Mouse (Mus musculus) brown adipose tissue, adult 24 weeks (tissue): Measurements from ENCODE around the gene Serpina1b. TPM values are rescaled to one million over a fixed set of nuclear protein-coding genes. Genes with fewer than 3 reads are reported as not detected.
"Not testable (repeated sequence)": the region's sequence is repeated elsewhere in the genome, so short reads cannot be mapped to it uniquely, and the experiment has no call there.

ENCODE experiments used
- H3K27ac ChIP-seq: fragments of 200-500 bp; replicated peaks from 2 replicates; pipeline ENCODE4 v1.5.1; 2012; ENCODE audit warnings: low read depth, mild to moderate bottlenecking, low read length
- H3K4me1 ChIP-seq: fragments of 200-500 bp; 2 replicates; pipeline ENCODE4 v1.6.1; 2012; ENCODE audit warnings: low read length, mixed read lengths; ENCODE audit not compliant: control insufficient read depth, insufficient read depth, insufficient read length
- H3K4me3 ChIP-seq: fragments of 200-500 bp; 2 replicates; pipeline ENCODE4 v1.5.1; 2012; ENCODE audit warnings: low read depth, mild to moderate bottlenecking, low read length, moderate library complexity; ENCODE audit not compliant: insufficient read depth
- polyA plus RNA-seq: library from polyadenylated mRNA; stranded (reverse); fragments of >200 nt; gene quantifications from 2 replicates; pipeline ENCODE4 v1.2.4, GENCODE M21; 2012; ENCODE audit not compliant: missing spikeins, insufficient read depth, insufficient read length

Serpina1b gene
- polyA plus RNA-seq, 1 experiment, result 5.0 TPM

- H3K4me3 ChIP-seq, H3K4me1 ChIP-seq, H3K27ac ChIP-seq: not testable (repeated sequence)
These were observed 92.2 kb downstream of the Serpina1b start for GRCm38 (mm10) chr12:103737791-103738580.

- not testable (repeated sequence) for H3K4me1 ChIP-seq, H3K4me3 ChIP-seq
- peak overlapping the region; percentile 52 for H3K27ac ChIP-seq
These were observed 94.6 kb downstream of the Serpina1b start for GRCm38 (mm10) chr12:103735566-103735965.

- H3K4me3 ChIP-seq, H3K4me1 ChIP-seq: not testable (repeated sequence)
- peak overlapping the region; percentile 72 for H3K27ac ChIP-seq
These were observed 95.1 kb downstream of the Serpina1b start for GRCm38 (mm10) chr12:103735101-103735500.

GRCm38 (mm10) chr12:103711537-103711936, 118.6 kb downstream of the Serpina1b start:
- H3K4me3 ChIP-seq, result no peak overlapping the region
- no peak overlapping the region for H3K27ac ChIP-seq
- no peaks in the 10 kb centered on the region for H3K4me1 ChIP-seq

GRCm38 (mm10) chr12:103710405-103710804, 119.8 kb downstream of the Serpina1b start:
- H3K27ac ChIP-seq, result no peak overlapping the region
- H3K4me3 ChIP-seq, result no peak overlapping the region
- no peaks in the 10 kb centered on the region for H3K4me1 ChIP-seq

- Histone ChIP-seq H3K27ac (no peak overlapping the region), H3K4me3 (no peak overlapping the region)
These were observed 124.1 kb downstream of the Serpina1b start for GRCm38 (mm10) chr12:103706113-103706512.

GRCm38 (mm10) chr12:103705547-103705946, 124.6 kb downstream of the Serpina1b start:
- Histone ChIP-seq H3K4me1 (no peaks in the 10 kb centered on the region), H3K27ac (no peak overlapping the region)

More at GRCm38 (mm10) chr12:103706113-103706512, 124.1 kb downstream of the Serpina1b start:
- H3K4me1 ChIP-seq, result no peaks in the 10 kb centered on the region

GRCm38 (mm10) chr12:103700144-103700750, 129.9 kb downstream of the Serpina1b start:
- H3K4me1 ChIP-seq, result no peaks in the 10 kb centered on the region
- no peak overlapping the region for H3K4me3 ChIP-seq
- no peak overlapping the region for H3K27ac ChIP-seq

More at GRCm38 (mm10) chr12:103705547-103705946, 124.6 kb downstream of the Serpina1b start:
- no peak overlapping the region for H3K4me3 ChIP-seq

- H3K4me3 ChIP-seq, result no peak within 1 kb of the TSS
- H3K27ac ChIP-seq, result no peak within 1 kb of the TSS
- no peaks in the 10 kb centered on the region for H3K4me1 ChIP-seq
These were observed 134.7 kb downstream of the Serpina1b start, which contains the start of gene Serpina1f for GRCm38 (mm10) chr12:103695429-103695828. TSS of gene Serpina1f (minus strand) at chr12:103695529.

- no peaks in the 10 kb centered on the region for H3K4me1 ChIP-seq
- H3K4me3 ChIP-seq, result no peak overlapping the region
These were observed 141.9 kb downstream of the Serpina1b start for GRCm38 (mm10) chr12:103688221-103688814.

GRCm38 (mm10) chr12:103687021-103687420, 143.2 kb downstream of the Serpina1b start:
- Histone ChIP-seq H3K4me1 (no peaks in the 10 kb centered on the region), H3K27ac (no peak overlapping the region), H3K4me3 (no peak overlapping the region)

More at GRCm38 (mm10) chr12:103688221-103688814, 141.9 kb downstream of the Serpina1b start:
- H3K27ac ChIP-seq, result no peak overlapping the region

- no peak overlapping the region for H3K4me3 ChIP-seq
- H3K27ac ChIP-seq, result no peak overlapping the region
- H3K4me1 ChIP-seq, result no peaks in the 10 kb centered on the region
These were observed 144.1 kb downstream of the Serpina1b start for GRCm38 (mm10) chr12:103686050-103686449.

- Histone ChIP-seq H3K4me1 (no peaks in the 10 kb centered on the region), H3K27ac (no peak overlapping the region), H3K4me3 (no peak overlapping the region)
These were observed 144.8 kb downstream of the Serpina1b start for GRCm38 (mm10) chr12:103685386-103685785.

- H3K27ac ChIP-seq, result no peak overlapping the region
- H3K4me3 ChIP-seq, result no peak overlapping the region
- H3K4me1 ChIP-seq, result no peaks in the 10 kb centered on the region
These were observed 146.4 kb downstream of the Serpina1b start for GRCm38 (mm10) chr12:103683775-103684174.

GRCm38 (mm10) chr12:103681739-103682138, 148.4 kb downstream of the Serpina1b start:
- H3K4me3 ChIP-seq, result no peak overlapping the region
- H3K27ac ChIP-seq, result no peak overlapping the region
- H3K4me1 ChIP-seq, result no peaks in the 10 kb centered on the region
